Mouse (Mus musculus) small intestine, adult 2 months (tissue): ENCODE measurements at regions not wholly inside any gene's neighbourhood (a gene's known extent, or its start where the extent isn't known, plus 50 kb on each side); places are given as distances from the start of the nearest gene placed in this dataset.

Source experiments
- CTCF ChIP-seq: fragments of 200-500 bp; IDR thresholded peaks from 2 replicates; pipeline ENCODE4 v1.5.1; 2012; ENCODE audit warnings: low read depth, mild to moderate bottlenecking, control low read depth, inconsistent platforms, low read length, moderate library complexity, mixed read lengths; ENCODE audit not compliant: insufficient replicate concordance, insufficient read length; ENCODE audit errors: extremely low read depth
- POLR2A ChIP-seq: fragments of 200-500 bp; IDR thresholded peaks from 2 replicates; pipeline ENCODE4 v1.6.1; 2012; ENCODE audit warnings: low read depth, mild to moderate bottlenecking, control low read depth, inconsistent platforms, low read length, moderate library complexity

DNA sequence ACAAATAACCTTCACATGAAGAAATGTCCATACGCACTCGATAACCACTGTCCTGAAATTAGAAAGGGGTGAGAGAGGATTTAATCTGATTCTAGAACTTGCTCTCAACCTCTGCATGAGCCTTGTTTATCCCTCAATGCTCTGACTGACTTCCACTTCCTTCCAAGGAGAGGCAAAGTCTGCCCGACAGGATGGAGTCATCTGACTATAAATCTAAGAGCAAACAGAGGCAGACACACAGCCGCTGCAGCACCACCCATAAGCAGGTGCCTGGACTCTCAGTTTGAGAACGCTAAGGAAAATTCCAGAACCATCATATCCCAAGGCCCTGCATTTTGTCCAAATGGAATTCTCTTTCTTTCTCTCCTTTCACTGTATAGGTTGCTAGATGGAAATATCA is 247.7 kb upstream of the 1700056E22Rik start:
- TF ChIP-seq CTCF (no peak), POLR2A (no peak)
